ENCODE assay signal across 18 mouse cellular contexts in genomic region chr1:132410657-132411056, GRCm38 (mm10). TPM values are rescaled to one million over a fixed set of nuclear protein-coding genes. Genes with fewer than 3 reads are reported as not detected.
DNase-seq lines count a peak whose midpoint lies in the region; ATAC-seq lines count a peak whose summit lies in the region.
"Had no signal": no experiment of that assay in that cellular context is flagged by ENCODE, and none has a peak within 500 bp of the region (broad histone marks: within the 10 kb centered on the region; RNA-seq: fewer than 3 reads in every experiment).

No protein-coding gene starts in this region.

- WGBS in liver, embryonic 13.5 days (ENCODE audit: insufficient replicate concordance): 37% methylated on average over 3 of the region's 3 CpGs
- WGBS in forebrain, embryonic 16.5 days: 92% methylated on average over 3 of the region's 3 CpGs

- no peaks in the 10 kb centered on the region for H3K36me3 ChIP-seq in liver, embryonic 13.5 days
- no peaks in the 10 kb centered on the region for H3K36me3 ChIP-seq in forebrain, embryonic 16.5 days (ENCODE audit: control insufficient read depth, insufficient read depth)
- H3K36me3 ChIP-seq: embryonic facial prominence, embryonic 13.5 days; intestine, embryonic 15.5 days; kidney, embryonic 15.5 days; neural tube, embryonic 15.5 days had no signal

- no peaks in the 10 kb centered on the region for H3K9me3 ChIP-seq in liver, embryonic 13.5 days (replicated peaks)
- no peaks in the 10 kb centered on the region for H3K9me3 ChIP-seq in forebrain, embryonic 16.5 days (ENCODE audit: control insufficient read depth, low read length)
- H3K9me3 ChIP-seq: intestine, embryonic 15.5 days; kidney, embryonic 15.5 days; neural tube, embryonic 15.5 days had no signal

- no peaks in the 10 kb centered on the region for H3K27me3 ChIP-seq in liver, embryonic 13.5 days
- H3K27me3 ChIP-seq in forebrain, embryonic 16.5 days (replicated peaks; ENCODE audit: control insufficient read depth, insufficient read depth, low read length): no peaks in the 10 kb centered on the region
- H3K27me3 ChIP-seq: embryonic facial prominence, embryonic 13.5 days; intestine, embryonic 15.5 days; kidney, embryonic 15.5 days; neural tube, embryonic 15.5 days had no signal

- peak; percentile 41 for DNase-seq in urinary bladder, postnatal 14 days (ENCODE audit: low spot score)
- no peak for DNase-seq in urinary bladder, postnatal 4 days (ENCODE audit: low spot score in 2 of 2)
- peak; percentile 41 for DNase-seq in c-Kit-positive CD71-positive TER-119-negative erythroid progenitor cells, embryonic 14.5 days (ENCODE audit: low read depth)
- DNase-seq in liver, embryonic 13.5 days: peak; percentile 34
- no peak for DNase-seq in adrenal gland, adult (ENCODE audit: inconsistent age in 2 of 2, low spot score in 1 of 2)
- no peak for DNase-seq in thymus, adult 18-20 months
- DNase-seq: cerebellum, adult 9-10 months; lung, postnatal 10 days; right cerebral cortex, postnatal 4 days had no signal

- no peak overlapping the region for H3K9ac ChIP-seq in liver, embryonic 13.5 days
- H3K9ac ChIP-seq in forebrain, embryonic 16.5 days (replicated peaks; ENCODE audit: low read depth, low read length): no peak overlapping the region
- H3K9ac ChIP-seq: embryonic facial prominence, embryonic 13.5 days; hindbrain, embryonic 14.5 days; intestine, embryonic 15.5 days; kidney, embryonic 15.5 days; neural tube, embryonic 15.5 days had no signal

- ATAC-seq in liver, embryonic 13.5 days (ENCODE audit: low read depth): peak; percentile 77
- no peak for ATAC-seq in forebrain, embryonic 16.5 days
- ATAC-seq: intestine, embryonic 15.5 days; midbrain, embryonic 16.5 days had no signal

- no peak overlapping the region for H3K4me3 ChIP-seq in liver, embryonic 13.5 days (replicated peaks)
- H3K4me3 ChIP-seq in forebrain, embryonic 16.5 days (replicated peaks; ENCODE audit: low read length): no peak overlapping the region
- H3K4me3 ChIP-seq: embryonic facial prominence, embryonic 13.5 days; intestine, embryonic 15.5 days; kidney, embryonic 15.5 days; megakaryocyte, embryonic 14.5 days; neural tube, embryonic 15.5 days had no signal

- peaks cover 14% of the 10 kb centered on the region for H3K4me1 ChIP-seq in liver, embryonic 13.5 days (replicated peaks)
- H3K4me1 ChIP-seq in forebrain, embryonic 16.5 days (replicated peaks; ENCODE audit: control insufficient read depth, insufficient read depth, low read length): no peaks in the 10 kb centered on the region
- H3K4me1 ChIP-seq: embryonic facial prominence, embryonic 13.5 days; intestine, embryonic 15.5 days; kidney, embryonic 15.5 days; neural tube, embryonic 15.5 days had no signal

- H3K4me2 ChIP-seq in liver, embryonic 13.5 days: no peak overlapping the region
- no peak overlapping the region for H3K4me2 ChIP-seq in forebrain, embryonic 16.5 days (ENCODE audit: low read length)
- H3K4me2 ChIP-seq: embryonic facial prominence, embryonic 13.5 days; heart, embryonic 11.5 days; hindbrain, embryonic 14.5 days; intestine, embryonic 15.5 days; kidney, embryonic 15.5 days; neural tube, embryonic 15.5 days had no signal

- H3K27ac ChIP-seq in liver, embryonic 13.5 days: no peak overlapping the region
- no peak overlapping the region for H3K27ac ChIP-seq in forebrain, embryonic 16.5 days (ENCODE audit: low read length)
- H3K27ac ChIP-seq: embryonic facial prominence, embryonic 13.5 days; hindbrain, embryonic 14.5 days; intestine, embryonic 15.5 days; kidney, embryonic 15.5 days; neural tube, embryonic 15.5 days had no signal

RNA-seq across cellular contexts. Expression of gene Dstyk, which starts 6.7 kb away (rescaled TPM):
- 3.7 and 3.8 TPM in 2 replicates for polyA plus RNA-seq in liver, embryonic 13.5 days (2015; fragmentation: Nextera tagmentation; extraction: Ambion mirVana)
- 12.3 and 13.1 TPM in 2 replicates for polyA plus RNA-seq in forebrain, embryonic 16.5 days (2015; fragmentation: Nextera tagmentation; extraction: Ambion mirVana)

RNA-seq across cellular contexts. Expression of gene Tmcc2, which starts 19.6 kb away (rescaled TPM):
- 456 and 511 TPM in 2 replicates for polyA plus RNA-seq in liver, embryonic 13.5 days (2015; fragmentation: Nextera tagmentation; extraction: Ambion mirVana)
- polyA plus RNA-seq in forebrain, embryonic 16.5 days (2015; fragmentation: Nextera tagmentation; extraction: Ambion mirVana): 30.4 and 34.9 TPM in 2 replicates

Comparison
In these comparisons a context has a peak if more than half of its experiments do, and no peak if none do; other contexts are left out.
1. DNase-seq: peak in urinary bladder, postnatal 14 days (single experiment), c-Kit-positive CD71-positive TER-119-negative erythroid progenitor cells, embryonic 14.5 days (single experiment) and liver, embryonic 13.5 days (single experiment); none in urinary bladder, postnatal 4 days (0 of 2), adrenal gland, adult (0 of 2) and thymus, adult 18-20 months (0 of 2).
2. RNA of gene Tmcc2, which starts 19.6 kb away (polyA plus RNA-seq): 456 to 511 TPM in liver, embryonic 13.5 days; 30.4 to 34.9 TPM in forebrain, embryonic 16.5 days; every median in the first group is over 10 times any median in the second.